Mouse (Mus musculus): ENCODE results near the gene Kcnip2.

Gene Kcnip2

DNA sequence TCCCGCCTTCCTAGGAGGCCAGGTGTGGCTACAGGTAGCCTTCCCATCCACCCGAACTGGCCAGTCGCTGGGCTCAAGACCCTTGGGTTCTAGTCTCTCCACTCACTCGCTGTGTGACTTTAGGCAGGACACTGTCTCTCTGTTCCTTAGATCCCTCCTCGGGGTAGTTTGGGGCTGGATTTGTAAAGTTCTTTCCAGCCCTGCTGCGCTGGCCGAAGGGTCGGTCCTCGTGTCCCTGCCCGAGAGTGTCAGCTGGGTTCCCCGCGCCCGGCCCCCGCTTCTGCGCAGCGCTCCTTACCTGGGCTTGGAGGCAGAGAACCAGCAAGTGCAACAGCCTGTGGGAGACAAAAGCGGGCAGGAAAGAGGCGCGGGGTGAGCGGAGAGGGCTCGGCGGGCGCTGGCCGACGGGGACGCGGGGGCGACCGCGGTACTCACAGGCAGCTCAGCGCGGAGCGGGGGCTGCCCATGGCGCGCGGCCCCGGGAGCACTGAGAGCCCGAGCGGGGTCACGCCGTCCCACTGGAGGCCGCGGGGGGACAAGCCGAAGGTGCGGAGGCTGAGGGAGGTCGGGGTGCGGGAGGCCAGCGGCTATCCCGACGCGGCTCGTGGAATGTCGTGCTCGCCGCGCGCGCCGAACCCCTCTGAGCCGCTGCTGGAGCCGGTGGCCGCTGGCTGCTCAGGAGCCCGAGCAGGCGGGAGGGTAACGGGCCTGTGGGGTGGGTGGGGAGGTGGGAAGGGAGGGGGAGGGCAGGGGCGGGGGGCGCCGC, 73.5 kb downstream of the Kcnip2 start, which contains the start of gene Fgf8:
Fgf8 (minus strand) TSS at position 698 of the 766 bp plus-strand sequence.
- in situ Hi-C loops (cut with MboI, MseI) = loop anchor here (5.0 kb wide), 1 partner anchor 500 kb away; no protein-coding TSS in a partner anchor
